Mouse (Mus musculus) neural tube, embryonic 10.5 days (tissue): ENCODE data around the gene Chgb.

Experiments
- DNase-seq: peaks from one replicate; pipeline ENCODE4 v3.0.0-alpha.2; 2017; ENCODE audit warnings: low spot score; ENCODE audit errors: extremely low spot score

The Chgb gene

DNA sequence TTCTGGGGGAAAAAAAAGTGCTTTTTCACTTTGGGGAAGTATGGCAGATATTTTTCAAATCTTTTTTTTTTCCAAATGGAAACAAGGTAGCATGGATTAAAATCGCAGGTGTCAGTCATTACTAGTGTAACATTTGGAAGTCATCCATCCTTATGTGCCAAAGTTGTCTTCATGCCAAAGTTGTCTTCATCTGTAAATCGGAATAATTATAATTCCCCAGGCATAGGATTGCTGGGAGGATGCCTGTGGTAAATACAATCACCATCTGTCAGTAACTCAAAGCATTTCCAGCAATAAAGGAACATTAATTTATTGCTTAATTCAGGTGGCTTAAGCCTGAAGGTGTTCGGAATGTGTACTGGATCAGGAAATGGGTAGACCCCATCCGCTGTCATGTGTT, 60.0 kb downstream of the Chgb start:
- DNase-seq: no peak
